Mouse (Mus musculus): ENCODE results near the gene Rbms3. TPM values are rescaled to one million over a fixed set of nuclear protein-coding genes. Genes with fewer than 3 reads are reported as not detected.

Rbms3 gene
- polyA plus RNA-seq, 1 experiment from 2014 or later, result 8.1 TPM

- H3K4me1 ChIP-seq, result no peaks in the 10 kb centered on the region
- H3K9ac ChIP-seq, result no peak overlapping the region
- H3K27me3 ChIP-seq (replicated peaks), result no peaks in the 10 kb centered on the region
- H3K4me2 ChIP-seq, result no peak overlapping the region
- no peaks in the 10 kb centered on the region for H3K36me3 ChIP-seq
- no peak for ATAC-seq
- no peak overlapping the region for H3K4me3 ChIP-seq
- H3K9me3 ChIP-seq (replicated peaks), result no peaks in the 10 kb centered on the region
- WGBS (ENCODE audit: insufficient replicate concordance), result 68% methylated on average over 5 of the region's 5 CpGs
- H3K27ac ChIP-seq, result no peak overlapping the region
These were observed 268.3 kb downstream of the Rbms3 start for GRCm38 (mm10) chr9:117361431-117361830.

GRCm38 (mm10) chr9:117356764-117357442 is 272.8 kb downstream of the Rbms3 start:
- no peaks in the 10 kb centered on the region for H3K36me3 ChIP-seq
- no peaks in the 10 kb centered on the region for H3K4me1 ChIP-seq
- no peak overlapping the region for H3K4me3 ChIP-seq
- 16% methylated on average over 9 of the region's 9 CpGs for WGBS (ENCODE audit: insufficient replicate concordance)
- peak; percentile 40; the same call in 1 of the 2 replicates for ATAC-seq
- no peaks in the 10 kb centered on the region for H3K27me3 ChIP-seq (replicated peaks)
- no peak overlapping the region for H3K27ac ChIP-seq
- no peak overlapping the region for H3K4me2 ChIP-seq
- no peaks in the 10 kb centered on the region for H3K9me3 ChIP-seq (replicated peaks)
- H3K9ac ChIP-seq, result no peak overlapping the region

- Histone ChIP-seq H3K4me3 (no peak overlapping the region), H3K27me3 (replicated peaks) (no peaks in the 10 kb centered on the region), H3K4me1 (no peaks in the 10 kb centered on the region), H3K4me2 (no peak overlapping the region), H3K36me3 (no peaks in the 10 kb centered on the region), H3K9me3 (replicated peaks) (no peaks in the 10 kb centered on the region), H3K27ac (no peak overlapping the region), H3K9ac (no peak overlapping the region)
- peak; percentile 63; the same call in 1 of the 2 replicates for ATAC-seq
- 51% methylated on average over 5 of the region's 5 CpGs for WGBS (ENCODE audit: insufficient replicate concordance)
These were observed 274.2 kb downstream of the Rbms3 start for GRCm38 (mm10) chr9:117355501-117355900.

GRCm38 (mm10) chr9:117342336-117342735 is 287.4 kb downstream of the Rbms3 start:
- no peak overlapping the region for H3K4me3 ChIP-seq
- no peak overlapping the region for H3K4me2 ChIP-seq
- no peaks in the 10 kb centered on the region for H3K36me3 ChIP-seq
- H3K4me1 ChIP-seq, result no peaks in the 10 kb centered on the region
- no peaks in the 10 kb centered on the region for H3K27me3 ChIP-seq (replicated peaks)
- H3K9me3 ChIP-seq (replicated peaks), result no peaks in the 10 kb centered on the region
- 66% methylated on average over 4 of the region's 4 CpGs for WGBS (ENCODE audit: insufficient replicate concordance)
- no peak overlapping the region for H3K9ac ChIP-seq
- H3K27ac ChIP-seq, result no peak overlapping the region
- no peak for ATAC-seq

GRCm38 (mm10) chr9:117330681-117331080 is 299.0 kb downstream of the Rbms3 start:
- WGBS (ENCODE audit: insufficient replicate concordance), result 71% methylated on average over 5 of the region's 5 CpGs
- H3K4me1 ChIP-seq, result no peaks in the 10 kb centered on the region
- H3K9ac ChIP-seq, result no peak overlapping the region
- no peaks in the 10 kb centered on the region for H3K9me3 ChIP-seq (replicated peaks)
- no peaks in the 10 kb centered on the region for H3K27me3 ChIP-seq (replicated peaks)
- H3K4me3 ChIP-seq, result no peak overlapping the region
- no peaks in the 10 kb centered on the region for H3K36me3 ChIP-seq
- no peak overlapping the region for H3K27ac ChIP-seq
- H3K4me2 ChIP-seq, result no peak overlapping the region
- ATAC-seq, result no peak

GRCm38 (mm10) chr9:117319271-117319670 is 310.4 kb downstream of the Rbms3 start:
- no peak for ATAC-seq
- H3K4me1 ChIP-seq, result no peaks in the 10 kb centered on the region
- no peak overlapping the region for H3K4me3 ChIP-seq
- H3K36me3 ChIP-seq, result no peaks in the 10 kb centered on the region
- no peak overlapping the region for H3K4me2 ChIP-seq
- no peaks in the 10 kb centered on the region for H3K9me3 ChIP-seq (replicated peaks)
- WGBS (ENCODE audit: insufficient replicate concordance), result 67% methylated on average over 3 of the region's 3 CpGs
- no peak overlapping the region for H3K9ac ChIP-seq
- no peak overlapping the region for H3K27ac ChIP-seq
- H3K27me3 ChIP-seq (replicated peaks), result no peaks in the 10 kb centered on the region

- ATAC-seq, result no peak
- H3K4me2 ChIP-seq, result no peak overlapping the region
- no peaks in the 10 kb centered on the region for H3K36me3 ChIP-seq
These were observed 311.3 kb downstream of the Rbms3 start for GRCm38 (mm10) chr9:117318461-117318860.

GRCm38 (mm10) chr9:117317251-117317650 is 312.5 kb downstream of the Rbms3 start:
- ATAC-seq, result no peak
- H3K27ac ChIP-seq, result no peak overlapping the region
- H3K27me3 ChIP-seq (replicated peaks), result no peaks in the 10 kb centered on the region
- no peak overlapping the region for H3K9ac ChIP-seq
- H3K4me2 ChIP-seq, result no peak overlapping the region
- WGBS (ENCODE audit: insufficient replicate concordance), result 82% methylated on average over 7 of the region's 7 CpGs
- H3K36me3 ChIP-seq, result no peaks in the 10 kb centered on the region
- H3K4me3 ChIP-seq, result no peak overlapping the region
- H3K4me1 ChIP-seq, result no peaks in the 10 kb centered on the region
- H3K9me3 ChIP-seq (replicated peaks), result no peaks in the 10 kb centered on the region

More at GRCm38 (mm10) chr9:117318461-117318860, 311.3 kb downstream of the Rbms3 start:
- Histone ChIP-seq H3K9me3 (replicated peaks) (no peaks in the 10 kb centered on the region), H3K27me3 (replicated peaks) (no peaks in the 10 kb centered on the region), H3K4me3 (no peak overlapping the region), H3K27ac (no peak overlapping the region), H3K9ac (no peak overlapping the region), H3K4me1 (no peaks in the 10 kb centered on the region)
- WGBS (ENCODE audit: insufficient replicate concordance), result 60% methylated on average over 4 of the region's 4 CpGs

GRCm38 (mm10) chr9:117313642-117314041 is 316.1 kb downstream of the Rbms3 start:
- 78% methylated on average over 11 of the region's 11 CpGs for WGBS (ENCODE audit: insufficient replicate concordance)

GRCm38 (mm10) chr9:117309809-117310208 is 319.9 kb downstream of the Rbms3 start:
- Histone ChIP-seq H3K9me3 (replicated peaks) (no peaks in the 10 kb centered on the region; the same call in 1 of the 2 replicates), H3K4me2 (no peak overlapping the region), H3K4me1 (no peaks in the 10 kb centered on the region), H3K36me3 (no peaks in the 10 kb centered on the region), H3K27ac (no peak overlapping the region), H3K9ac (no peak overlapping the region), H3K27me3 (replicated peaks) (no peaks in the 10 kb centered on the region), H3K4me3 (no peak overlapping the region)
- no peak for ATAC-seq

More at GRCm38 (mm10) chr9:117313642-117314041, 316.1 kb downstream of the Rbms3 start:
- Histone ChIP-seq H3K27ac (no peak overlapping the region), H3K4me1 (no peaks in the 10 kb centered on the region), H3K27me3 (replicated peaks) (no peaks in the 10 kb centered on the region), H3K9me3 (replicated peaks) (no peaks in the 10 kb centered on the region; the same call in 1 of the 2 replicates), H3K4me2 (no peak overlapping the region), H3K36me3 (no peaks in the 10 kb centered on the region), H3K4me3 (no peak overlapping the region), H3K9ac (no peak overlapping the region)
- no peak for ATAC-seq

GRCm38 (mm10) chr9:117298991-117299390 is 330.7 kb downstream of the Rbms3 start:
- H3K9ac ChIP-seq, result no peak overlapping the region
- H3K27ac ChIP-seq, result no peak overlapping the region
- H3K4me1 ChIP-seq, result no peaks in the 10 kb centered on the region
- no peaks in the 10 kb centered on the region for H3K9me3 ChIP-seq (replicated peaks)
- H3K27me3 ChIP-seq (replicated peaks), result no peaks in the 10 kb centered on the region
- no peaks in the 10 kb centered on the region for H3K36me3 ChIP-seq
- 68% methylated on average over 7 of the region's 7 CpGs for WGBS (ENCODE audit: insufficient replicate concordance)
- H3K4me3 ChIP-seq, result no peak overlapping the region
- no peak overlapping the region for H3K4me2 ChIP-seq
- ATAC-seq, result no peak

- ATAC-seq, result no peak
- no peak overlapping the region for H3K4me2 ChIP-seq
- no peak overlapping the region for H3K9ac ChIP-seq
- no peak overlapping the region for H3K27ac ChIP-seq
- H3K27me3 ChIP-seq (replicated peaks), result no peaks in the 10 kb centered on the region
- H3K36me3 ChIP-seq, result no peaks in the 10 kb centered on the region
- WGBS (ENCODE audit: insufficient replicate concordance), result 50% methylated on average over 15 of the region's 15 CpGs
- no peak overlapping the region for H3K4me3 ChIP-seq
- H3K4me1 ChIP-seq, result no peaks in the 10 kb centered on the region
- no peaks in the 10 kb centered on the region for H3K9me3 ChIP-seq (replicated peaks)
These were observed 331.8 kb downstream of the Rbms3 start for GRCm38 (mm10) chr9:117297662-117298531.

Data from liver, embryonic 12.5 days (tissue).